Mouse (Mus musculus) limb, embryonic 12.5 days (tissue): ENCODE data around the gene Zfp609. TPM values are rescaled to one million over a fixed set of nuclear protein-coding genes. Genes with fewer than 3 reads are reported as not detected.
"Not testable (repeated sequence)": the region's sequence is repeated elsewhere in the genome, so short reads cannot be mapped to it uniquely, and the experiment has no call there.

Experiments used
- ATAC-seq: fragments of 200-750 bp; cut with Nextera tagmentation; 2 replicates; pipeline ENCODE4 v1.8.0; 2017; ENCODE audit warnings: low read depth, moderate TSS enrichment; ENCODE audit not compliant: insufficient number of reproducible peaks, insufficient read depth, low FRiP score, low TSS enrichment
- H3K27ac ChIP-seq: fragments of 300-500 bp; sonication (generic); 2 replicates; pipeline ENCODE4 v1.5.1; 2016; ENCODE audit warnings: mild to moderate bottlenecking, moderate library complexity
- H3K27me3 ChIP-seq: fragments of 300-500 bp; sonication (generic); 2 replicates; pipeline ENCODE4 v1.6.1; 2016; ENCODE audit warnings: mild to moderate bottlenecking, moderate library complexity
- H3K36me3 ChIP-seq: fragments of 300-500 bp; sonication (generic); 2 replicates; pipeline ENCODE4 v1.6.1; 2016; ENCODE audit warnings: mild to moderate bottlenecking, moderate library complexity
- H3K4me1 ChIP-seq: fragments of 300-500 bp; sonication (generic); replicated peaks from 2 replicates; pipeline ENCODE4 v1.6.1; 2016
- H3K4me2 ChIP-seq: fragments of 300-500 bp; sonication (generic); 2 replicates; pipeline ENCODE4 v1.6.1; 2016; ENCODE audit warnings: mild to moderate bottlenecking, moderate library complexity
- H3K4me3 ChIP-seq: fragments of 300-500 bp; sonication (generic); replicated peaks from 2 replicates; pipeline ENCODE4 v1.5.1; 2016; ENCODE audit warnings: mild to moderate bottlenecking
- H3K9ac ChIP-seq: fragments of 300-500 bp; sonication (generic); replicated peaks from 2 replicates; pipeline ENCODE4 v1.6.1; 2016; ENCODE audit warnings: mild to moderate bottlenecking, moderate library complexity
- H3K9me3 ChIP-seq: fragments of 300-500 bp; sonication (generic); 2 replicates; pipeline ENCODE4 v1.6.1; 2016; ENCODE audit warnings: mild to moderate bottlenecking, moderate library complexity
- WGBS: fragments of 180-500 bp; shearing (Covaris S2); methylation state at CpG from one replicate; pipeline ENCODE4 v1.1.7; 2016; 5-methylcytosine and 5-hydroxymethylcytosine counted together
- polyA plus RNA-seq: library from polyadenylated mRNA; unstranded; fragments of >200 nt; fragmentation: Nextera tagmentation; extraction: Ambion mirVana; gene quantifications from 2 replicates; pipeline ENCODE4 v1.2.1, GENCODE M21; 2016

Zfp609 gene
- polyA plus RNA-seq, 1 experiment from 2014 or later = 9.3 TPM

DNA sequence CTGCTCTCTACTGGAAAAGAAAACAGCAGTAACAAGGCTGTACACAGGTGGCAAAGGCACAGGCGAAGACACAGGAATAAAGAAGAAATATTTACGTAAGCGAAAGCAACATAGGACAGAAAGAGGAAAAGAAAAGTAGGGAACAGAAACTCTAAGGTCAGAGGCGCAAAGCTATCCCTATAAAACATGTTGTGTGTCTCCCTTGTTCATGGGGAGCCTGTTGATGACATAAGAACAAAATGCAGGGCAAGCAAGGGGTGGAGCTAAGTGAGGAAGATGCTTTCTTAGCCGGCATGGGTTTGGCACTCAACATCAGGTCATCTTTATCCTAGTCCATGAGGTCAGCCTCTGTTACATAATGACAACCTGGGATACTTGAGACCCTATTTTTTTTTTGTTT is 109.2 kb downstream of the Zfp609 start:
- peaks cover 2% of the 10 kb centered on the region; the same call in 1 of the 2 replicates for H3K36me3 ChIP-seq
- 89% methylated on average over 5 of the region's 5 CpGs for WGBS
- no peak for ATAC-seq
- H3K27me3 ChIP-seq = no peaks in the 10 kb centered on the region
- no peak overlapping the region for H3K9ac ChIP-seq
- no peak overlapping the region for H3K4me3 ChIP-seq
- no peak overlapping the region for H3K4me2 ChIP-seq
- no peak overlapping the region for H3K27ac ChIP-seq
- peaks cover 9% of the 10 kb centered on the region for H3K4me1 ChIP-seq
- H3K9me3 ChIP-seq = no peaks in the 10 kb centered on the region

DNA sequence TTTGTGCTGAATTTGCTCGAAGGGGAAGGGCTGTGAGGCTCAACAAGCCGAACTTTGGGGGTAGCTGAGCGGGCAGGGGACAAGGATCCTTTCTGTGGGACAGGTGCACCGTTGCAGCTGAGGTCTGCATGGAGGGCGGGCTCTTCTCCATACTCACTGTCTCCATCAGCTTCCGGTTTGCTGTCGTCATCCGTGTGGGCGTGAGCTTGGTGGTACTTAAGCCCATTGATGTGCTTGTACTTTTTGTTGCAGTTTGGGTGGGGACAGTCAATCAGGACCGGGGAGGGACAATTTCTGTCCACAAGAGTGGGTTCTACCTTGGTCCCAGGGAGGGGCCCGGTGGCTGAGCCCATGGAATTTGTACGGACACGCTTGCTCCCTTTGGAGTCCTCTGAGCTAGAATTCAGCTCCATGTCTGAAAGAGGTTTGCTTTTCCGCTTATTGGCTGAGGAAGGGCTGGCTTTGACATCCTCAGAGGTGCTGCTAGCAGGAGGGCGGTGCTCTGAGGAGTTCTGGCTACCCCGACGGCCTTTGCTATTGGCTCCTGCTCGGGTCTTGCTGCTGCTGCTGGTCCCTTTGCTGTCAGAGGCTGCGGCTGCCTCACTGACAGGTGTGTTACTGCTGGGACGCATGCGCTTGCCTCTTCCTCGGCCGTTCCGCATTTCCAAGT is 123.3 kb downstream of the Zfp609 start:
- H3K9me3 ChIP-seq = no peaks in the 10 kb centered on the region
- no peak for ATAC-seq
- H3K27me3 ChIP-seq = no peaks in the 10 kb centered on the region
- WGBS = 94% methylated on average over 24 of the region's 24 CpGs
- no peak overlapping the region for H3K4me2 ChIP-seq
- H3K9ac ChIP-seq = no peak overlapping the region
- peaks cover 69% of the 10 kb centered on the region for H3K36me3 ChIP-seq
- no peak overlapping the region for H3K4me3 ChIP-seq
- H3K27ac ChIP-seq = no peak overlapping the region
- H3K4me1 ChIP-seq = no peaks in the 10 kb centered on the region

DNA sequence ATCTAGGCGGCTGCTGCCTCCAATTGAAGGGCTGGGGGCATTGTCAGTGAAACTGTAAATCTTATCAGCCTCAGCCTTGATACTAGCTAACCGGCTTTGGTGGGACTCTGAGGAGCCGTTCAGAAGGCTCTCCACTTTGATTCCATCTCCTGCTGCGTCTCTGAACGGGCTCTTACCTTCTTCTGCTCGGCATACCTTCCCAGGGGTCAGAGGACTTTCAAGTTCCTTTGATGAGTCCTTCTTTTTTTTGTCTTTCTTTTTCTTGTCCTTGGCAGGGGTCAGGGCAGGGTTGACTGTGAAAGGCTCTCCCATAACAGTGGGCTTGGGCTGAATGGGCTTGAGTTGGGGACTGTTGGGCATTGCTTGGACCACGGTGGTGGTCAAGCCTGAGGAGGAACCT is 124.1 kb downstream of the Zfp609 start:
- Histone ChIP-seq H3K9me3 (no peaks in the 10 kb centered on the region), H3K9ac (no peak overlapping the region), H3K4me1 (no peaks in the 10 kb centered on the region), H3K36me3 (peaks cover 77% of the 10 kb centered on the region), H3K4me2 (no peak overlapping the region), H3K27me3 (no peaks in the 10 kb centered on the region), H3K4me3 (no peak overlapping the region), H3K27ac (no peak overlapping the region)
- no peak for ATAC-seq
- WGBS = 90% methylated on average over 7 of the region's 7 CpGs

DNA sequence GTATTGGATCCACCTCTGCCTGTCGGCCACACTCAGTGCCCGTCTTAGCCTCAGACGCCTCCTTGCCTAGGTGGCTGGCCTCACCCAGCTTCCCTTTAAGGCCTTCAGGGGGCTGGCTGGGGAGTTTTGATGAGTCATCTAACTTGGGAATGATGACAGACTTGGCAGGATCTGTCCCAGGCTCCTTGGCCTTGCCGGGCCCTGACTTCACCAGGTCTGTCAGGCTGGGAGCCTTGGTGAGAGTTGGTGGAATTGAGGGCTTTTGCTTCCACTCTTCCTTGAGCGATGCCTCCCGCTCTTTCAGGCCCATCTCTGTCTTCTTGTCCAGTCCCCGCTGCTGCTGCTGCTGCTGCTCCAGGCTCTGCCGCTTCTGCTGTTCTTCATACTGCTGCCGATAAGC is 125.1 kb downstream of the Zfp609 start:
- H3K9ac ChIP-seq = no peak overlapping the region
- no peak overlapping the region for H3K4me2 ChIP-seq
- 92% methylated on average over 9 of the region's 9 CpGs for WGBS
- no peaks in the 10 kb centered on the region for H3K4me1 ChIP-seq
- H3K9me3 ChIP-seq = no peaks in the 10 kb centered on the region
- H3K4me3 ChIP-seq = no peak overlapping the region
- ATAC-seq = no peak
- H3K36me3 ChIP-seq = peaks cover 86% of the 10 kb centered on the region
- no peaks in the 10 kb centered on the region for H3K27me3 ChIP-seq
- H3K27ac ChIP-seq = no peak overlapping the region

DNA sequence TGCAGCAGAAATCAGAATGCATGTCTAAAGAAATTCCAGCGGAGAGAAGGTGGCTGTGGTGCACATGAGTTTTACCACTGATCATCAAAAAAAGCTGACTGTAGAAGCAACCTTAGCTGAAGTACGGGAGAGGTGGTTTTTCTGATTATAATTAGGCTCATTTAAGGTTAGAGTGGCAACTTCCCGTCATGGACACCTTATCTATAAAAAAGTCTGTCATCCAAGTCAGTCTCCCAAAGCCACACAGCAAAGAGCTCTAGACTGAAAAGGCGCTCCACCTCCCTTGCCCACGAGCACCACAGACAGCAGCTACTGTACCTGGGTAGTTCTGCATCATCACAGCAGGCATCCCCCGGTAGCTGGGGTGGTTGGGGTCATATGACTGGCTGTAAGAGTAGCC is 126.9 kb downstream of the Zfp609 start:
- H3K9ac ChIP-seq = no peak overlapping the region
- peaks cover 95% of the 10 kb centered on the region for H3K36me3 ChIP-seq
- H3K27ac ChIP-seq = no peak overlapping the region
- no peaks in the 10 kb centered on the region for H3K4me1 ChIP-seq
- no peaks in the 10 kb centered on the region for H3K9me3 ChIP-seq
- H3K27me3 ChIP-seq = no peaks in the 10 kb centered on the region
- no peak overlapping the region for H3K4me2 ChIP-seq
- no peak overlapping the region for H3K4me3 ChIP-seq
- no peak for ATAC-seq
- WGBS = 89% methylated on average over 6 of the region's 6 CpGs

DNA sequence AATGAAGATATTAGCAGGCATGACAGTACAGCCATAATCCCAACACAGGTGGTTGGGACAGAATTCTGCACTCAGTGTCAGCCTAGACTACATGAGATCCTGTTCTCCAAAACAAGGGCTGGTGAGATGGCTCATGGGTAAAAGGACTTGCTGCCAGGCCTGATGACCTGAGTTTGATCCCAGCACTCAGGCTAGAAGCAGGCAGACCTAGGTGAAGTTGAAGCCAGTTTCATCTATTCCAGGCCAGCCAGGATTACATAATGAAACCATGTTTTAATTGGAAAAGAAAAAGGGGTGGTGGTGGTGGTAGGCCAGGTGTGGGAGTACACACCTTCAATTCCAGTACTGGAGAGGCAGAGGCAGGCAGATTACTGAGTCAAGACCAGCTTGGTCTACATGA is 129.4 kb downstream of the Zfp609 start:
- no peak for ATAC-seq
- H3K36me3 ChIP-seq = peaks cover 98% of the 10 kb centered on the region

DNA sequence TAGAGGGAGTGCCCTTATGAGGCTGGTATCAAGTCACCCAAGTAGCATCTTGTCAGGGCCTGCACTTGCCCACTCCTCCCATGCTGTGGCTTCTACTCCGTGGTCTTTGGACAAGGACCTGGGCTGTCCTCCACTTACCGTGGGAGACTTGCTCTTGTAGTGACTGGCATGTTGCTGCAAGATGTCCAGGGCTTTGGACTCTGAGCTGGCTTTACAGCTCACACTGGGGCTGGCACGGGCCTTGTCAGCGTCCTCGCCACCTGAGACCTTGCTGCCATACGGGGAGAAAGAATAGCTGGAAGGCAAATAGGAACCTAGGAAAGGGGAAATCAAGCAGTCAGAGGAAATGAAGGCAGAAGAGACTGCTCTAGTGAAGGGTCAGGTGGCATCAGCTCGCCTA is 130.0 kb downstream of the Zfp609 start:
- WGBS = 82% methylated on average over 7 of the region's 7 CpGs
- Histone ChIP-seq H3K4me2 (no peak overlapping the region), H3K36me3 (peaks cover 98% of the 10 kb centered on the region), H3K9me3 (no peaks in the 10 kb centered on the region), H3K9ac (no peak overlapping the region), H3K27me3 (no peaks in the 10 kb centered on the region), H3K27ac (no peak overlapping the region), H3K4me1 (peaks cover 10% of the 10 kb centered on the region), H3K4me3 (no peak overlapping the region)
- no peak for ATAC-seq

More for the DNA sequence above, 129.4 kb downstream of the Zfp609 start:
- Histone ChIP-seq H3K4me2 (no peak overlapping the region), H3K9ac (no peak overlapping the region), H3K4me1 (peaks cover 3% of the 10 kb centered on the region), H3K27me3 (no peaks in the 10 kb centered on the region), H3K27ac (no peak overlapping the region), H3K9me3 (no peaks in the 10 kb centered on the region), H3K4me3 (no peak overlapping the region)

DNA sequence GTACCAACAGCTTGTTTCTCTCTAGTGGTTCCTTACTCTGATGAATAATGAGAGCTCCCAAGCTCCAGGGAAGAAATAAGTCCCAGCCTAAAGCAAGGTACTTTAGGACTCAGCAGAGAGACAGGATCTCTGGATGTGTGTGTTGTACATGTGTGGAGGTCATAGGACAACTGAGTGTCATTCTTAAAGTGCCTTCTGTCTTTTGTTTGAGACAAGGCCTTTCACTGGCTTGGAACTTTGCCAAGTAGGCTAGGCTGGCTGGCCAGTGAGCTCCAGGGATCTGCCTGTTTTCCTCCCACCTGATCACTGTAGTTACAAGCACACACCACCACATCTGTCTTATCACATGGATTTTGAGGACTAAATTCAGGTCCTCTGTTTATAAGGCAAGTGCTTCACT is 131.0 kb downstream of the Zfp609 start:
- Histone ChIP-seq H3K36me3 (peaks cover 96% of the 10 kb centered on the region), H3K27me3 (no peaks in the 10 kb centered on the region), H3K9me3 (no peaks in the 10 kb centered on the region), H3K27ac (no peak overlapping the region), H3K9ac (no peak overlapping the region), H3K4me1 (peaks cover 15% of the 10 kb centered on the region), H3K4me2 (no peak overlapping the region), H3K4me3 (no peak overlapping the region)
- ATAC-seq = no peak

DNA sequence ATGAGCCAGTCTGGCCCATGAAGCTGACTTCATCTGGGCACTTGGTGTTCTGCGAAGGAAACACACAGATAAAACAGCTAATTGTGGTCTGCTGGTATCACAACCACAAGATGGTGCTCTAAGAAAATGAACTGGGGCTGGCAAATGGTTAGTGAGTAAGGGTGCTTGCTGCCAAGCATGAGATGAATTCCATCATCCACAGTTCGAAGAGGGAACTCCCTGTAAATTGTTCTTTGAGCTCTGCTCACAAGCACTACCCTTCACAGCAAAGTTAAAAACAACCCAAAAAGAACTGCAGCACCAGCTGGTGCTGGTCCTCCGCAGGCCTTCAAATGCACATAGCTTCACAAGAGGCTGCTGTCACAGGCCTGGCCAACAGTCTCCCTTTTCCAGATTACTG is 131.7 kb downstream of the Zfp609 start:
- no peak for ATAC-seq
- Histone ChIP-seq H3K4me2 (no peak overlapping the region), H3K9ac (no peak overlapping the region)

DNA sequence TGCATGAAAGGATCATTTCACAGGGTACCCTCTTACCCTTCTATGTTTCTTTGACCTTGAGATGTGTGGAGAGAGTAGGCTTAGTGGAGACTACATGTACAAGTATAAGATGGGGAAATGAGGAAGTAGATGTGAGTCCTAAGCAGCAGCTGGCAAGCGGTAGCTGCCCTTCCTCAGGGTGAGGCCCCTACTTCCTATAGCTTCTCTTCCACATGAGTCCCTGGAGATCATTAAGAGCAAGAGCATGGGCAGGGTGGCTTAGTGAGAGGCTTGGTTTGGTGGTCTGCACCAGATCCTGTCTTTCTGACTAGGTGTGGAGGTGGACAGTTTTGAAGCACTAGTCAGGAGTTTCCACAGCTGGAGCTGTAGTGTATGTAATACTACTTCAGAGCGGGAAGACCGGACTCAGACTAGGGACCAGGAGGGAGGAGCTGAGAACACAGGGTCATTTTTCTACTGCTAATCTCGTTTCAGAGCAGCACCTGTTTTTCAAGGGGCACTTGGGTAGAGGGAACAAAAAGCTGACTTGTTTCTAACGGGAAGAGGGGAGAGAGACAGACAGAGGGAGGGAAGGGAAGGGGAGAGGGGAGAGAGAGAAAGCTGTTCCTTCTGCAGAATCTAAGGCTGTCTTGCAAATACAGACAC is 134.3 kb downstream of the Zfp609 start:
- no peak overlapping the region for H3K4me3 ChIP-seq
- ATAC-seq = peak; percentile 60; the same call in 1 of the 2 replicates
- H3K27ac ChIP-seq = peak overlapping the region; percentile 84

More for the DNA sequence above, 131.7 kb downstream of the Zfp609 start:
- no peak overlapping the region for H3K4me3 ChIP-seq
- peaks cover 94% of the 10 kb centered on the region for H3K36me3 ChIP-seq
- peaks cover 15% of the 10 kb centered on the region for H3K4me1 ChIP-seq
- H3K9me3 ChIP-seq = no peaks in the 10 kb centered on the region
- H3K27ac ChIP-seq = no peak overlapping the region
- H3K27me3 ChIP-seq = no peaks in the 10 kb centered on the region
- WGBS = 80% methylated on average over 3 of the region's 3 CpGs

DNA sequence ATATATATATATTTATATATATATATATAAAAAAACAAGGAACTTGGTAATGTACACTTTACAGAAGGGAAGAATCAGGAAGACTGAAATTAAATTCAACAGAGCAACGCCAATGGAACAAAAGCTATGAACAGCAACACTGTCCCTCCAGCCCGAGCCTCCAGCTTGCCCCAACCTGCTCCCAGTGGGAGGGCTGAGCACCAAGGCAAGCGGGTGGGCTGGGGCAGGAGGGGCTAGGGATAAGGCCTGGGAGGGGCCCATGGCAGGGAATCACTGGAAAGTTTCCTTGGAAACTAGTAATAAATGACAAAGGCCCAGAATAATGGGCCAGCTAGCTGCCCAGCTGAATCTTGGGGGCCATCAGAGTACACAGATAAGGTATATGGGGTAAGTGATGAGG is 134.9 kb downstream of the Zfp609 start:
- H3K4me2 ChIP-seq = no peak overlapping the region
- ATAC-seq = no peak
- 65% methylated on average over 3 of the region's 3 CpGs for WGBS

More for the DNA sequence above, 134.3 kb downstream of the Zfp609 start:
- peaks cover 15% of the 10 kb centered on the region for H3K4me1 ChIP-seq
- H3K36me3 ChIP-seq = peaks cover 85% of the 10 kb centered on the region
- H3K27me3 ChIP-seq = no peaks in the 10 kb centered on the region
- H3K4me2 ChIP-seq = no peak overlapping the region
- H3K9me3 ChIP-seq = no peaks in the 10 kb centered on the region
- H3K9ac ChIP-seq = no peak overlapping the region
- 46% methylated on average over 5 of the region's 5 CpGs for WGBS

DNA sequence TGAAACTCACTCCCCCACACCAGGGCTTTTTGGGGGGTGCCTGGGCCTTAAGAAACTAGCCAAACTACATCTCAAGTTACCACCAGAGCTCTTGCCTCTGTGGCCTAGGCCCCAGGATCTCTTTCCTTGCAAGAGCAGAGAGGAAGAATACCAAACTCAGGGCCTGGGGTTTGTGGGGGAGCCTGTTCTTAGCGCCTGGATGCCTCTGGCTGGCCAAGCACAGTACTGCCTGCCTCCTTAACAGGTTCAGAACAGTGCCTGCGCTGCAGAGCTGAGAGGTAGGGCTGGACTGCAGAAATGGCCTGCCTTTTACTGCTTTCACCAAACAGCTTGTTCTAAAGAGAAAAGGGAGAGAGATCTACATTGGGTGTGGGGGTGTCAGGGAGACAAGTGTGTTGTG is 137.5 kb downstream of the Zfp609 start:
- ATAC-seq, H3K4me3 ChIP-seq, H3K27ac ChIP-seq, H3K27me3 ChIP-seq, H3K4me2 ChIP-seq, H3K9me3 ChIP-seq, H3K9ac ChIP-seq: not testable (repeated sequence)
- WGBS = 51% methylated on average over 2 of the region's 2 CpGs
- H3K4me1 ChIP-seq = peaks cover 15% of the 10 kb centered on the region
- peaks cover 83% of the 10 kb centered on the region for H3K36me3 ChIP-seq

More for the DNA sequence above, 134.9 kb downstream of the Zfp609 start:
- Histone ChIP-seq H3K4me1 (peaks cover 15% of the 10 kb centered on the region), H3K9me3 (no peaks in the 10 kb centered on the region), H3K36me3 (peaks cover 85% of the 10 kb centered on the region), H3K27ac (peak overlapping the region; percentile 84), H3K27me3 (no peaks in the 10 kb centered on the region), H3K4me3 (no peak overlapping the region), H3K9ac (no peak overlapping the region)
